Mouse (Mus musculus) urinary bladder, adult 18-20 months (tissue): ENCODE measurements around the gene Pde11a.
"Not testable (repeated sequence)": the region's sequence is repeated elsewhere in the genome, so short reads cannot be mapped to it uniquely, and the experiment has no call there.

Experiments
- DNase-seq, 2 experiments: peaks; one replicate each; pipeline ENCODE4 v3.0.0; 2022; ENCODE audit warnings: low spot score in 2 of 2, mixed read lengths in 2 of 2

Gene Pde11a

GRCm38 (mm10) chr2:75990885-75991539 lies 347.6 kb downstream of the Pde11a start:
- peak in 1 of 2 experiments; percentile 16 for DNase-seq

- no peak for DNase-seq
These were observed 348.9 kb downstream of the Pde11a start for GRCm38 (mm10) chr2:75989694-75990093.

DNA sequence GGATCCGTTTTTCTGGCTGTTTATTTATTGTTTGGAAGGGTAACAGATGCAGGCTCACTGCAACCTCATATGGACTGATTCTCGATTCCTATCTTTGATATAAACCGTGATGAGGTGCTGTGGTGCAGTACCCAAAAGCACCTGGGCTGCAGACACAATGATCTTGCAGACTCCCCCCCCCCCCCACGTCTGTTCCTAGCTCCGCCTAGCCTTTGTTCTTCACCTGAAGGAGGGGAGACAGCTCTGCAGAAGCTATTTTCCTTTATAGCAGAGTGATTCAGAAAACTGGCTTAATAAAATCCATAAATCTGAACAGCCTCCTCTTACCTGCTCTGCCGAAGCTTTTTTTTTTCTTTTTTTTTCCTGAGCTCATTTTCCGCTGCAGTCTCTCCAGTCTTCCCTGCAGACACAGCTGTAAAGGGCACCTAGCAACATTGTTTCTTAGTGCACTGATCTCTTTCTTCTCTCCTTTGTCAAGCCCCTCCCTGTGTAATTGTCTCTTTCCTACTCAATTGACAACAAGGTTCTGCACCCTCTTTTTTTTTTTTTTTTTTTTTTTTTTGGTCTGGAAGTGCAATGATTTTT lies 349.7 kb downstream of the Pde11a start:
- no peak for DNase-seq

- DNase-seq, result no peak
These were observed 350.2 kb downstream of the Pde11a start for GRCm38 (mm10) chr2:75988378-75988777.

DNA sequence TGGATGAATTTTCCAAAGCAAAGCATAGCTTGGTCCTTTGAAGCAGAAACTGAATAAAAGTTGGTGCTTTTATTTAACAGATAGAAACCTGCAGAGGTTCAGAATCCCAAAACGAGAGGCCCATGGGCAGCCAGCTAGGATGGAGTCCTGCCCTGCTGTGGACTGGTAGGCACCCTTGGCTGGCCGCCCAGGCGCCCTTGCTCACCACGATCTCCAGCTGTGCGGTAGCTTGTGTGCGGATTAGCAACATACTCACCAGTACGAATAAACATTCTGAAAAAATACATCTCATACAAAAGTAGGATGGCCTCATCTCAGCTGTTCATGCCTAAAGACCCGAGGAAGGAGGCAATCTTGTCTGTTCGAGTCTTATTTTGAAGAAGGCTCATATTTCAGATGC lies 350.8 kb downstream of the Pde11a start:
- DNase-seq, result no peak

DNA sequence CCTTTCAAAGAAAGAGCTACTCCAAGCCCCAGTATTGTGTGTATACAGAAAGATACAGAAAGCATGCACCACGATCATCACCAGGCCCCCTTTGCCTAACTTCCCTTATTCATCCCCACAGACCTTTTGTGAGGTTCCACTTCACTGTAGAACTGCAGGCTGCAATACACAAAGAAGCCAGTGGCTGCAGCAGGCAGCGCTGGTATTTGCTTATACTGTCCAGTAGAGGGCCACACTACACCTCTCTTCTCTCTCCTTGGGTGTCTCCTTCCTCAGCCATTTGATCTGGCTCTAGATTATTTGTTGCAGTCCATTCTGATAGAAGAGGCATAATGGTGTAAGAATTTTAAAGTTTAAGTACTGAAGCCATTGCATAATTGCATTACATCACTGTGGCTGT lies 353.4 kb downstream of the Pde11a start:
- peak in 1 of 2 experiments; percentile 38 for DNase-seq

DNA sequence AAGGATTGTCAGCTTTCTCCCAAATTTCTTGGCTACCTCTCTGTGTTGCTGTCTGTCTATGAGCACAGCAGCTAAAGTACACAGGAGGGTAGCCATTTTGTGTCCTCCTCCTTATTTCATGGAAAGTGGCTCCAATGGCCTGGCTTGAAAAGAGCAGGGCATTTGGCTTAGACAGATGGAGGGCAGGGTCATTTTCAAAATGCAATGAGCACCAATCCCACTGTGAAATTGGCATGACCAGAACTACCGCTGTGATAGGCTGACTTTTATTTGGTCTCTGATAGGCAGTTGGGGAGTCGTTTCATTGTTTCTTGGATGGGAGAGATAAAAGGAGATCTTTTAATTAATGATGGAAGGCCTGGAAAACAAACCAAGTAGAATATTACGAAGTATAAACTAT lies 354.7 kb downstream of the Pde11a start:
- DNase-seq, result no peak

GRCm38 (mm10) chr2:75983091-75983490 lies 355.5 kb downstream of the Pde11a start:
- DNase-seq, result no peak

DNA sequence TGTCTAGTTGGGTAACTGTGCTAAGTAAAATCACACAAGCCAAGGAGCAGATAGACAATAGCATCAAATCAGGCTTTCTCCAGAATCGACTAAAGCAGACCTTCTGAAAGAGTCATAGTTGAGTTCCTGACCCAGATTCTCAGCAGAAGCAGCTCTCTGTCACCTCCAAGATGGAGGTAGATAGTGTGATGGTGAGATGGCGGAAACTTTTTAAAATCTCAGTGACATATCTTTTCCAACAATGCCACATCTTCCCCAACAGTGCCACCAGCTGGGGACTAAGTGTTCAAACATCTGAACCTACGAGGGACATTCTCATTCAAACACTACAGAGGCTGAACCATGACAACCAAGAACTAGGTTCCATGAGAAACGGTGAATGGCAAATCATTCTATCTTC lies 355.9 kb downstream of the Pde11a start:
- DNase-seq, result no peak

GRCm38 (mm10) chr2:75981440-75982081 lies 357.0 kb downstream of the Pde11a start, which contains the start of gene Ttc30a1:
TSS of gene Ttc30a1 (minus strand) at chr2:75981967.
- peak; percentile 60 to 66 for DNase-seq

DNA sequence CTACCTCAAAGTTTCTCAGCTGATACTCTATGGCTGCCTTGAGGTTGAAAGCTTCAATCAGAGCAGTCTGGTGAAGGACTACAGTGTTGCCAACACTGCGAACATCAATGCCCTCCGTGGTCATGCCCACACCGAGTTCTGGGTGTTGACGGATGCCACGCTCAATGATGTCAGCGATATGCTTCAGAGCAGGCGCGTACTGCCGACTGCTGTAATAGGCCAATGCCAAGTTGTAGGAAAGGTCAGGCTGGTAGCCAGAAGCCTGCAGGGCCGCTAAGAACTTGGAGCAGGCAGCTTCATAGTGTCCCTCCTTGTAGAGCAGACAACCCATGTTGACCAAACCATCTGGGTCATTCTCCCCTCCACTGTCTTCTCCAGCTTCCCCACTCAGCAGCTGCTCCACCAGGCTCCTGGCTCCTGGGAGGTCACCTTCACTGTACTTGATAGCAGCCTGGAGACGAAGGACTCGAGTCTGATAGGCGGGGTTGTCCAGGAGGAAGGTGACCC lies 357.6 kb downstream of the Pde11a start:
- DNase-seq, result not testable (repeated sequence)

DNA sequence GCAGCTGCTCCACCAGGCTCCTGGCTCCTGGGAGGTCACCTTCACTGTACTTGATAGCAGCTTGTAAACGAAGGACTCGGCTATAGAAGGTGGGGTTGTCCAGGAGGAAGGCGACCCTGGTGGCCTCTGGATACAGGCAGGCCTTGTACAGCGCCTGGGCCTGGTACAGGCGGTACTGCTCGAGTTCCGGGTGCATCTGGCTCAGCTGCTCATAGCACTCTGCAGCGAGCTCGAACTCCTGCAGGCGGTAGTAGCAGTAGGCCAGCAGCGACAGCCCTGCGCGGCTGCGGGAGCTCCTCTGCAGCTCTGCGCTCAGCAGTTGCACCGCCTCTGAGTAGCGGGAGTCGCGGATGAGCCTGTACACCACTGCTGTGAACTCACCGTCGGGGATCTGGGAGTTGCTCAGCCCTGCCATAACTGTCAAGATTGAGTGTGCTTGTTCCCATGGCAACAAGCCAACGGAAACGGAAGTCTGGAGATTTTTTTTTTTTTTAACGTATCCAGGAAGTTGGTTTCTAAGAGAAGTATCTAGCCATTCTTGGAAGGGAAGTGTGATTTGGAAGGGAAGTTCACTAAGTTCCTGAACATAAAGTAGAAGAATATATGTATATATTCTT lies 360.7 kb downstream of the Pde11a start, which contains the start of gene Ttc30a2:
Gene Ttc30a2 (minus strand): TSS at position 419 of the 617 bp plus-strand sequence.
- not testable (repeated sequence) for DNase-seq

GRCm38 (mm10) chr2:75976070-75976469 lies 362.5 kb downstream of the Pde11a start:
- DNase-seq, result not testable (repeated sequence)

DNA sequence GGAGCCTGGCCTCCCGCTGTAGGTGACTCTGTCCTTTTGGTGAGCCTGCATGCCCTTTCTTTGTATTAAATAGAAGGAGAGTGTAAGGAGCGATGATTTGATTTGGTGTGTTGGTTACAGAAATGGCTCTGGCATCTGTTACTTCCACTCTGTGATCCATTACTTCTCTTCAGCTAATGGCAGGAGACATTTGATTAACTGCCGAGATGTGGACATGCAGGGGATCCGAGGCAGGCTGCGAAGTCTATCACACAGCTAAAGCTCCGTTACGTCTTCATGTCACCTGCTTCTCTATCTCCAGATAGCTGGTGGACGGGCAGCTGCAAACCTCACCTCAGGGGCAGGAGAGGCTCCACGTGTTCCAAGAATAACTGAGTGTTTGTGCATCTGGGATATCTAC lies 364.4 kb downstream of the Pde11a start:
- DNase-seq, result no peak

DNA sequence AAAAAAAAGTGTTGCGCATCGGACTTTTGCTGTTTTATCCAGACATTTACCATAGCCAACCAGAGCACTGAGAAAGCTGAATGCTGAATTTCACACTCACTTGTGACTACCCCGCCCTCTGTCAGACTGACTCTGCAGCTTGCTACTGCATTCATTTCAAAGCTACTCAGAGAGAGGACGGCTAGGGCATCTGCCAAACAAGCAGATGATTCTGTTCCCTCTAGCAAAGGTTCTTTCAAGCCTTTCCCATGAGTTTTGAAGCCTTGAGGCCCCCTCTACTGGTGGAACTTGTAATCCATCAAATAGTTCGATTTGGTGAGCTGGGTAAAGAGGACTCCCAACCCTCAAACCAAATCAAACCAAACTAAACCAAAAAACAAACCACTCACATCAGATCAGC lies 373.6 kb downstream of the Pde11a start:
- DNase-seq, result peak; percentile 28 to 33

GRCm38 (mm10) chr2:75964512-75964911 lies 374.1 kb downstream of the Pde11a start:
- peak; percentile 32 to 44 for DNase-seq

DNA sequence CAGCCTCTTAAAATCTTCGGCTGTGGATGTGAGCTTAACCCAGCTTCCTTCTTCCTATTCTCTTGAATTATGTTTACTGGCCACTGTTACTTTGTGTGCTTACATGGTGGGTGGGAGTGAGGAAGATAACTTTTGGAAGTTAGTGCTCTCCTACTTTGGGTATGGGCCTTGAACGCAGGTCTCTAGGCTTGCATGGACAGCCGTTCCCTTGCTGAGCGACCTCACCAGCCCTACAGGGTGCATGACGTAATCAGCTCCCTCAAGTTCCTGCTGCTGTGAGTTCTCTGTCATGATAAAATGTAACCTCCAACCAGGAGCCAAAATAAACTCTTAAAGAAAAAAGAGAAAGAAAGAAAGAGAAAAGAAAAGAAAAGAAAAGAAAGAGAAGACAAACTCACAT lies 374.5 kb downstream of the Pde11a start:
- DNase-seq, result no peak

- no peak for DNase-seq
These were observed 375.2 kb downstream of the Pde11a start for GRCm38 (mm10) chr2:75963211-75963840.

DNA sequence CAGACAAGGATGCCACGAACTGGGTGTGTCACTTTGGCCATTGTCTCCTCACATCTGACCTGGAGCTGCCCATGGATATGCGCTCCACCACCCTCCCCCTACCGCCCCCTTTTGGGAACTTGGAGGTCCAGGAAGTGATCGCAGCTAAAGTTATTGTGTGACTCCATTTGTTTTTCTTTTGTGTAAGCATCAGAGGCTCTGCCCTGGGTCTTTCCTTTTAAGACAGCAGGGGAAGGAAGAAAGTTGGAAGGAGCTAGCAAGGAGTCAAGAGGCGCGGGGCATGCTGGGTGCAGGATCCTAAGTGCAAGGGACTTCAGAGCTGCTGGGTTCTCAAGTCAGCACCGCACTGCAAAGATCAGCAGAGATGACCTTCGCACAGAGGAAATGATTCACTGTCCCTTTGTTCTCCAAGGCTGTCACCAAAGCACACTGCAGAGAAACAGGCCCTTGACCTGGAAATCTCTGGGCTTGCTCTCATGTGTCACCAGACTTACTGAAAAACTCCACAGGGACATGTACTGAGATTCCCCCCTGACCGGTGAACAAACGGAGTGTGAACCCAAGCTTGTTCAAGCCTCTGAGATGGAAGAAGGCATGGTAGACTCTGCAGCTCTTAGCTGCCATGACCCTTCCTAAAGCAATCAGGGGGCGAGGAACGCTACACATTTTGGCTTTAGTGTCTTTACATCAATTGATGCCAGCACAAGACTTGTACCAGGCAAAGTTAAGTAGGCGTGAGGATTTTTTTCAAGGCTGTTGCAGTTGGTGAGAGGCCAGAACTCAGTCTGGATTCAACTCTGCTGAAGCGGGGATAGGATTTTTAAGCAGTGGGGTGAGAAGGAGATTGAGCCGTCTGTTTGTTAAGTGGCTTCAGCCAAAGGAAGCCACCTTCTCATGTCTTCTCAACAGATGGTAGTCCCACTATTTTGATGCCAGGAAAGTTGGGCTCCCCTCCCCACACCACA lies 377.9 kb downstream of the Pde11a start:
- DNase-seq, result no peak

GRCm38 (mm10) chr2:75959850-75960365 lies 378.7 kb downstream of the Pde11a start:
- DNase-seq, result peak in 1 of 2 experiments; percentile 5
